Mouse (Mus musculus): ENCODE measurements around the gene Otub1. TPM values are rescaled to one million over a fixed set of nuclear protein-coding genes. Genes with fewer than 3 reads are reported as not detected.
A peak's percentile ranks its signal among the peaks of the same experiment; 100 is the strongest.

Gene Otub1
- polyA plus RNA-seq, 1 experiment from 2014 or later = 233 TPM

DNA sequence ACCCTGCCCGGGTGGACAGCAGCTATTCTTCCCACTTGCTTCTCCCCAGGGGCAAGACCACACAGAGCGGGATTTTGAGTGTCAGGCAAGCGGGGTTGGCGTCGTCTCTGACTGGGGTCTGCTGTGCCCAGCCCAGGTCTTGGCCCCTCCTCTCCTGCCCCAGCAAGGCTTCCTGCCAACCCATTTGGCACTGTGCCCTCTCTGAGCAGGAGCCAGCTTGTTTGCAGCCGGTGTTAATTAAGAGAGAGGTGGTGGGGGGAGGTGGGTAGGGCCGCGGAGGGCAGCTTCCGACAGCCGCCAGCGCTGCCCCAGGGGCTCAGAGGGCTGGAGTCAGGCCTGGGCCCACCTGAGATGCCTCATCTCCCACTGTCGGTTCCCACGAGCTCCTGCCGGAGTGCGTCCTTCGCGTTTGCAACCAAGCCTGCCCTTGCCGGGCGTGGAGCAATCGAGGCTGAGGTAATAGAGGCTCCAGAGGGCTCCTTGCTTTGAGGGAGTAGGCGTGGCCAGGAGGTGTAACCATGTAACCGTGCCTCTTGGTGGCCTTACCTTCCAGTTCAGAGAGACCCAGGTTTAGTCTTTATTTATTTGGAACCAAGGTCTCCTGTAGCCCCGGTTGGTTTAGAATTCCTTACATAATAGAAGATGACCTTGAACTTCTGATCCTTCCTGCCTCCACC, 23.7 kb downstream of the Otub1 start:
- peaks cover 75% of the 10 kb centered on the region for H3K4me1 ChIP-seq (replicated peaks)
- no peaks in the 10 kb centered on the region for H3K9me3 ChIP-seq
- ATAC-seq (ENCODE audit: low FRiP score) = peak; percentile 62
- H3K27ac ChIP-seq = peak overlapping the region; percentile 20; the same call in 1 of the 2 replicates
- peak overlapping the region; percentile 24; the same call in 1 of the 2 replicates for H3K4me2 ChIP-seq
- peaks cover 81% of the 10 kb centered on the region for H3K27me3 ChIP-seq
- 4% methylated on average over 23 of the region's 23 CpGs for WGBS
- H3K9ac ChIP-seq = peak overlapping the region; percentile 39; the same call in 1 of the 2 replicates
- no peak overlapping the region for H3K4me3 ChIP-seq
- H3K36me3 ChIP-seq = no peaks in the 10 kb centered on the region

DNA sequence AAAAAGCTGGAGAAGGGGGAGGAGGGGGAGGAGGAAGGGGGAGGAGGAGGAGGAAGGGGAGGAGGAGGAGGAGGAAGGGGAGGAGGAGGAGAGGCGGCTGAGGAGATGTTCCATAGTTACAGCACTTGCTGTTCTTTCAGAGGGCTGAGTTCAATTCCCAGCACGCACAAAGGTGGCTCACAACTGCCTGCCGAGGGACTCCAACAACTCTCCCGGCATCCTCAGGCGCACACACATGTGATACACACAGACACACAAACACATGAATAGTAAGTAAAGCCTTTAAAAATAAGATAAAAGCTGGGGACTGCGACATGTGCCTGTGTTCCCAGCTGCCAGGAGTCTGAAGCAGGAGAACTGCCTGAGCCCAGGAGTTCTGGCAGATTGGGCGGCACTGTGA, 24.6 kb downstream of the Otub1 start:
- no peaks in the 10 kb centered on the region for H3K9me3 ChIP-seq
- whole genome bisulfite sequencing = 61% methylated on average over 7 of the region's 7 CpGs
- H3K4me2 ChIP-seq = no peak overlapping the region
- no peak for ATAC-seq (ENCODE audit: low FRiP score)
- no peaks in the 10 kb centered on the region for H3K36me3 ChIP-seq
- peaks cover 81% of the 10 kb centered on the region for H3K27me3 ChIP-seq
- no peak overlapping the region for H3K4me3 ChIP-seq
- 0 out of 2 replicates have a peak overlapping the region, but pooled peaks have one; percentile 20 for H3K27ac ChIP-seq
- peaks cover 75% of the 10 kb centered on the region for H3K4me1 ChIP-seq (replicated peaks)
- no peak overlapping the region for H3K9ac ChIP-seq

GRCm38 (mm10) chr19:7180756-7181405, 25.2 kb downstream of the Otub1 start:
- WGBS = 80% methylated on average over 8 of the region's 8 CpGs
- Histone ChIP-seq H3K4me2 (no peak overlapping the region), H3K27ac (no peak overlapping the region), H3K4me1 (replicated peaks) (peaks cover 75% of the 10 kb centered on the region), H3K4me3 (no peak overlapping the region), H3K9ac (no peak overlapping the region), H3K27me3 (peaks cover 77% of the 10 kb centered on the region), H3K9me3 (no peaks in the 10 kb centered on the region), H3K36me3 (no peaks in the 10 kb centered on the region)
- no peak for ATAC-seq (ENCODE audit: low FRiP score)

- H3K27ac ChIP-seq = no peak overlapping the region
- no peak overlapping the region for H3K4me2 ChIP-seq
- no peaks in the 10 kb centered on the region for H3K36me3 ChIP-seq
- H3K4me1 ChIP-seq (replicated peaks) = peaks cover 63% of the 10 kb centered on the region
- H3K4me3 ChIP-seq = no peak overlapping the region
- H3K9me3 ChIP-seq = no peaks in the 10 kb centered on the region
- no peak overlapping the region for H3K9ac ChIP-seq
- no peak for ATAC-seq (ENCODE audit: low FRiP score)
- WGBS = 52% methylated on average over 3 of the region's 3 CpGs
- H3K27me3 ChIP-seq = peaks cover 71% of the 10 kb centered on the region
Observed at GRCm38 (mm10) chr19:7178841-7179452, 27.2 kb downstream of the Otub1 start.

GRCm38 (mm10) chr19:7177804-7178511, 28.2 kb downstream of the Otub1 start:
- Histone ChIP-seq H3K4me3 (no peak overlapping the region), H3K4me2 (no peak overlapping the region), H3K27ac (no peak overlapping the region), H3K4me1 (replicated peaks) (peaks cover 54% of the 10 kb centered on the region), H3K27me3 (peaks cover 66% of the 10 kb centered on the region), H3K9me3 (no peaks in the 10 kb centered on the region), H3K9ac (no peak overlapping the region), H3K36me3 (no peaks in the 10 kb centered on the region)
- 59% methylated on average over 13 of the region's 13 CpGs for WGBS
- ATAC-seq (ENCODE audit: low FRiP score) = no peak

GRCm38 (mm10) chr19:7176041-7176696, 29.9 kb downstream of the Otub1 start:
- ATAC-seq (ENCODE audit: low FRiP score) = no peak
- no peak overlapping the region for H3K4me2 ChIP-seq
- no peaks in the 10 kb centered on the region for H3K9me3 ChIP-seq
- H3K27ac ChIP-seq = no peak overlapping the region
- H3K4me1 ChIP-seq (replicated peaks) = peaks cover 54% of the 10 kb centered on the region
- 7% methylated on average over 11 of the region's 11 CpGs for WGBS
- H3K4me3 ChIP-seq = no peak overlapping the region
- H3K9ac ChIP-seq = no peak overlapping the region
- peaks cover 54% of the 10 kb centered on the region for H3K27me3 ChIP-seq
- H3K36me3 ChIP-seq = no peaks in the 10 kb centered on the region

- Histone ChIP-seq H3K4me2 (peak overlapping the region; percentile 17; the same call in 1 of the 2 replicates), H3K36me3 (no peaks in the 10 kb centered on the region), H3K9ac (0 out of 2 replicates have a peak overlapping the region, but pooled peaks have one; percentile 24), H3K4me1 (replicated peaks) (peaks cover 41% of the 10 kb centered on the region), H3K27me3 (peaks cover 41% of the 10 kb centered on the region), H3K9me3 (no peaks in the 10 kb centered on the region), H3K4me3 (no peak overlapping the region), H3K27ac (peak overlapping the region; percentile 58)
- peak; percentile 90 for ATAC-seq (ENCODE audit: low FRiP score)
- 10% methylated on average over 13 of the region's 13 CpGs for WGBS
Observed at GRCm38 (mm10) chr19:7172051-7172866, 33.9 kb downstream of the Otub1 start.

GRCm38 (mm10) chr19:7171447-7171846, 34.7 kb downstream of the Otub1 start:
- H3K9me3 ChIP-seq = no peaks in the 10 kb centered on the region
- peak; percentile 11; the same call in 1 of the 2 replicates for ATAC-seq (ENCODE audit: low FRiP score)
- 10% methylated on average over 8 of the region's 8 CpGs for WGBS
- H3K4me3 ChIP-seq = no peak overlapping the region
- peak overlapping the region; percentile 58 for H3K27ac ChIP-seq
- no peak overlapping the region for H3K4me2 ChIP-seq
- peaks cover 42% of the 10 kb centered on the region for H3K27me3 ChIP-seq
- peaks cover 38% of the 10 kb centered on the region for H3K4me1 ChIP-seq (replicated peaks)
- no peak overlapping the region for H3K9ac ChIP-seq
- no peaks in the 10 kb centered on the region for H3K36me3 ChIP-seq

DNA sequence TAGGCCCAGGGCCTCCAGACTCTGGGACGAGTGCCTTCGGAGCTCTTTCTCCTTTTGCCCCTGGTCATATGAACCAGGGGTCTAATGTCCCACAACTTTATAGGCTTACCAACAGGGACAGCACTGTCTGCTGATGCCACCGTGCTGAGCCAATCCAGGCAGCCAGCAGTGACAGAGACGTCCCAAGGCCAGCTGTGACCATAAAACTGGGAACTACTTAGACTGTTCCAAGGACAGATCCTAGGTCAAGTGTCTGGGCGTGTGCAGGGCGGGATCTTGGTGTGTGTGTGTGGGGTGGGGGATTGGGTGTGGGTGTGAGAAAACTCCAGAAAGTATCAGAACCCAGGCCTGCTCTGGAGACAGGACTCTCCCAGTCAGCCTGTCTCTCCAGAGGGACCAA, 35.2 kb downstream of the Otub1 start:
- H3K27ac ChIP-seq = no peak overlapping the region
- no peak overlapping the region for H3K4me3 ChIP-seq
- peaks cover 46% of the 10 kb centered on the region for H3K27me3 ChIP-seq
- no peaks in the 10 kb centered on the region for H3K36me3 ChIP-seq
- peaks cover 38% of the 10 kb centered on the region for H3K4me1 ChIP-seq (replicated peaks)
- no peak overlapping the region for H3K9ac ChIP-seq
- WGBS = 69% methylated on average over 6 of the region's 6 CpGs
- no peak for ATAC-seq (ENCODE audit: low FRiP score)
- no peaks in the 10 kb centered on the region for H3K9me3 ChIP-seq
- H3K4me2 ChIP-seq = no peak overlapping the region

GRCm38 (mm10) chr19:7168423-7168822, 37.7 kb downstream of the Otub1 start:
- H3K27me3 ChIP-seq = peaks cover 53% of the 10 kb centered on the region
- H3K9ac ChIP-seq = no peak overlapping the region
- H3K27ac ChIP-seq = no peak overlapping the region
- H3K4me2 ChIP-seq = no peak overlapping the region
- H3K9me3 ChIP-seq = no peaks in the 10 kb centered on the region
- WGBS = 32% methylated on average over 2 of the region's 2 CpGs
- H3K36me3 ChIP-seq = no peaks in the 10 kb centered on the region
- H3K4me3 ChIP-seq = no peak overlapping the region
- no peak for ATAC-seq (ENCODE audit: low FRiP score)
- peaks cover 56% of the 10 kb centered on the region for H3K4me1 ChIP-seq (replicated peaks)

GRCm38 (mm10) chr19:7166767-7167166, 39.3 kb downstream of the Otub1 start:
- H3K9me3 ChIP-seq = no peaks in the 10 kb centered on the region
- ATAC-seq (ENCODE audit: low FRiP score) = no peak
- H3K27me3 ChIP-seq = peaks cover 61% of the 10 kb centered on the region
- H3K36me3 ChIP-seq = no peaks in the 10 kb centered on the region
- no peak overlapping the region for H3K4me2 ChIP-seq
- 0 out of 2 replicates have a peak overlapping the region, but pooled peaks have one; percentile 4 for H3K27ac ChIP-seq
- 9% methylated on average over 6 of the region's 6 CpGs for WGBS
- no peak overlapping the region for H3K9ac ChIP-seq
- 0 out of 2 replicates have a peak overlapping the region, but pooled peaks have one; percentile 78 for H3K4me3 ChIP-seq
- peaks cover 53% of the 10 kb centered on the region for H3K4me1 ChIP-seq (replicated peaks)

Measured in hindbrain, embryonic 13.5 days (tissue).